Mouse (Mus musculus): ENCODE results near the gene Plbd2.
A peak's percentile ranks its signal among the peaks of the same experiment; 100 is the strongest.

The Plbd2 gene

DNA sequence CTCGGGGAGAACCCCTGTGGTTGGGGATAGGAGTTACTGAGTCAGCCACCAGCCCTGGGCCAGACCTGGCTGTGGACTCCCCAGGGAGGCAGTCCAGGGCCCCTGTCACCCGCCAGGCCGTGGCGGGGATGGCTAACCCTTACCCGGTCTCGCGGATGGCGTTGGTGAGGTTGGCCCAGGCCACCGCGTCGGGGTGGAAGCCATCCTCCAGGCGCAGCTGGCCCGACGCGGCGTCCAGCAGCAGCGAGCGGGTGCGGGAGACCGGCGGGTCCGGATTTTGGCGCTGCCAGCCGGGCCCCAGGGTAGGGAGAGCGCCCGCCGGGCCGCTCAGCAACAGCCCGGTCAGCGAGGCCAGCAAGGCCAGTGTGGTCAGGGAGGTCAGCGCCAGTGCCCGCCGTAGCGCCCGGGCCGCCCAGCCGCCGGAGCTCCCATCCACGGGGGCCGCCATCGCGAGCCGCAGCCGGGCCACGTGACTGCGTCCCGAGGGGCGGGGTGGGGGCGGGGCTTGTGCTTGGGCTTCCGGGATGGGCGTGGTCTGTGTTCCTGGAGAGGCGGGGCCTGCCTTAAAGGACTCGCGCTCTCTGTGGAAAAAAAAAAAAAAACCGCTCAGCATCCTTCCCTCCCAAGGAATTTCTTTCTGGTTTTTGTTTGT lies at the start of gene Plbd2:
Plbd2 (minus strand) TSS at position 482 of the 652 bp plus-strand sequence.
- DNase-seq (ENCODE audit: low spot score in 2 of 2), result peak in 1 of 2 experiments; percentile 81

DNA sequence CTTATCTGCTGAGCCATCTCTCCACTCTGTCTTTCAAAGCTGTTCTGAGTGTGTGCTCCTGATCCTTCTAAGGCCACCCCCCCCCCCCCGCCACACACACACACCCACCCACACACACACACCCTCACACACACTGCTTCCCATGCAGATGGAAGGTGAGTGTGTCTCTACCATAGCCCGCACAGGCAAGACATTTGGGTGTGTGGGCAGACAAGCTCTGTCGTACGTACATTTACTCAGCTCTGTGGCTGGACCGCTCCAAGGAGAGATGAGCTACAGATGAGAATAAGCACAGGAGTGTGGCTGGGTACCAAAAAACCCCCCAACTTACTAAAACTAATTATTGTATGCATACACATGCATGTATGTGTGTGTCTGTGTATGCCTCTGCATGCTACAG lies 47.2 kb upstream of the Plbd2 start:
- DNase-seq (ENCODE audit: low spot score in 2 of 2), result no peak

DNA sequence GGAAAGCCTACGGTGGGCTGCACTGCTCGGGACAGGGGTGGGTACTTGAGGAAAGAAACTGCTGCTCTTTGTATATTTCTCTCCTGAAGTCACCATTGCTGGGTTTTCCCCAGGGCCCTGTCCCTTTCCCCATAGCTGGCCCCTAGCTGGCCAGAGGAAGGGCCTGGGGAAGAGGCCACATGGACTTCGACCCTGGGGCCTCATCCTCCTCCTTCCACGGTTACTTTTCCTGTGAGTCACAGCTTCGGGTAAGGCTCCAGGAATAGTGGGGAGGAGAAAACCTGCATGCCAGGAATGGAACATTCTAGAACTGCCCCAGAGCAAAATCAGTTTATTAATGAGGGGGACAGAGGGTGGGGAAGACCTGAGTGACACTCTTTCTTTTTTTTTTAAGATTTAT lies 46.7 kb upstream of the Plbd2 start:
- DNase-seq (ENCODE audit: low spot score in 2 of 2), result no peak

DNA sequence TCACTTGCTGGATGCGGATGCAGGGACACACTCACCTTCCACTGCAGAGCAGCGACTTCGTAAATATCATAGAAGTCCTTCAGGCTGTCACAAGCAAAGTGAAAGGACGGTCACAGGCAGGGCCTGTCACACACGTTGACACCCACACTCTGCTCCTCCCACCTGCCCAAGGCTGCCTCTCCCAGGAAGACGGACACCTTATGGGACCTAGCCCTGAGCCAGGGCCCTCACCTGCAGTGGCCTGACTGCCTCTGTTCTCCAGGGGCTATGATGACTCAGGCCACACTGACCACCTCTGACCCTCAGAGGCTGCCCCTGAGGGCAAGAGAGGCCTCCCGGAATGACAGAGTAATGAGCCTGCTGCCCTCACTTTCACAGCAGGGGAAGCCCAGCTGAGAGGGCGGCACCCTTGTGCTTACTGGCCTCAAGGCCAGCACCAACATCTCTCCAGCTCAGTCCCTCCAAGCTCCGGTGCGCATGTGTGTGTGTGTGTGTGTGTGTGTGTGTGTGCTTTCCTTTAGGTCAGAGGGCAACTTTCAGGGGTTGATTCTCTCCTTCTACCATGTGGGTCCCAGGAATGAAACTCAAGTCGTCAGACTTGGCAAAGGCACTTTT lies 44.9 kb upstream of the Plbd2 start:
- no peak for DNase-seq (ENCODE audit: low spot score in 2 of 2)

DNA sequence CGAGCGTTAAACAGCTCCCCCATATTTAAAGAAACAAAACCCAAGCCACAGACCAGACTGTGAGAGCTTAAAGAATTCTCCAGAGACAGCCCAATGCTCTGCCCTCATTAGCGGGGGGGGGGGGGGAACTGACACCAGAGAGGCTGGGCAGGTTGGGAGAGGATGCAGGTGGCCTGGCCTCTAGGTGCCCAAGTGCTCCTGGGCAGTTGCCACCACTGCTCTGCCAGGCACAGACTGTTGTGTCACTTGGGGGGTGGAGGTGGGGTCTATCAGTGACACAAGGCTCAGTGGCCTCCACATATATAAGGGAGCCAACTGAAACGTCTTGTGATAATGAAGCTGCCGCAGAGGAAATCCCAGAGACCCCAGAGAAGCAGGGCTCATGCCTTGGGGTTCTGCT lies 33.2 kb upstream of the Plbd2 start:
- no peak for DNase-seq (ENCODE audit: low spot score in 2 of 2)

DNA sequence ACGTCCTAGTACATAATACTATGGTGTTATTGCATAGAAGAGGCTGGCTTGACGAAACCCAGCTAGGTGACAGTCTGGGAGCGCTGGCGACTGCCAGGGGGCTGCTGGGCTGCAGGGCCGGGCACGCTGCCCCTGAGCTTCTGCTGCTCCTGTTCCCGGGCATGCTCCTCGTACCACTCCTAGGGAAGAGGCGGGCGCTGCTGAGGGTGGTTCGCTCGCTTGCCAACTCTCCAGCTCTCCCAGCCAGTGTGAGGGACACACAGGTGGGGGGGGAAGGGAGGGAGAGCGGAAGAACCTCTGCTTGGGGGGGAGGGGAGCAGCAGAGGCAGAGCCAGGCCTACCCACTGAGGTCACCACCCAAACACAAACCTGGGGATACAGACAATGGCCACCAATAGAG lies 32.6 kb upstream of the Plbd2 start:
- DNase-seq (ENCODE audit: low spot score in 2 of 2), result no peak

DNA sequence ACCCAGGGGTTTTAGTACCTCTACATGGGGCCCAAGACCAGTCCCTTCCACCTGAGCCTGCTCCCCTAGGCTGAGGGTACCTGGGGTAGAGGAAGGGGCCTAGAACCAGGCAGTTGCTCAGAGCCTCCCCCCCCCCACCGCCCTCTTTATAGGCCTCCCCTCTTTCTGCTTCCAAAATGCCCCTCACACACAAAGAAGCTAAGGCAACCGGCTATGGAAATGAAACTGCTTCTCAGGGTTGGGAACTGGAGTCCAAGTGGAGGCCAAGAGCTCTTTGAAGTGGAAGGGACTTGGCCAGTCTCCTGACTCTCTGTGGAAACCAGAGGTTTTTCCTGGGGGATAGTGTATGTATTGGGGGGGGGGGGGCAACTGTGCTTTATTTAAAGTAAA lies 31.3 kb upstream of the Plbd2 start:
- no peak for DNase-seq (ENCODE audit: low spot score in 2 of 2)

DNA sequence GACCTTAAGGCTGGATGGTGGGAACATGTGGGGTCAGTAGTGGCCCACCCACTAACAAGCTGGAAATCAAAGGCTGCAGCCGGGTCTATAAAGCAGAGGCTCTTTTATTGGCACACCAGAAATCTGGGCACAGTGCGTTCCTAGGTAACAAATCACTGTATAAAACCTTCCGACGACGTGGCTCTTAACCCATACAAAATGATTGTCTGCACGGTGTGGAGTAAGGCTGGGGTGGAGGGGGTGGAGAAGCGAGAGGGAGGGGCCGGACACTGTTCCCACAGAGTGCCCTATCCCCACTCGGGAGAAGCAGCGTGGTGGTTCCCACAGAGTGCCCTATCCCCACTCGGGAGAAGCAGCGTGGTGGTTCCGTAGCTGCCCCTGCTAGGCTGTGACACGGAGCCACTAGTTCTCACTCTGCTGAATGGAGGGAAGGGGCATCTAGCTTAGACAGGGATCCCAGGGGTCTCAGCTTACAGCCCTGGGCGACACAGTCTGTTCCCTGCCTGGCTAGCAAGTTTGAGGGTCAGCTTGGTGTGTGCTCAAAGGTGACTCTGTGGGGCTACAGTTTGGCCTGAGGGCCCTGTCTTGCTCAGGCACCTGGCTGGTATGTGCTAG lies 30.8 kb upstream of the Plbd2 start:
- no peak for DNase-seq (ENCODE audit: low spot score in 2 of 2)

DNA sequence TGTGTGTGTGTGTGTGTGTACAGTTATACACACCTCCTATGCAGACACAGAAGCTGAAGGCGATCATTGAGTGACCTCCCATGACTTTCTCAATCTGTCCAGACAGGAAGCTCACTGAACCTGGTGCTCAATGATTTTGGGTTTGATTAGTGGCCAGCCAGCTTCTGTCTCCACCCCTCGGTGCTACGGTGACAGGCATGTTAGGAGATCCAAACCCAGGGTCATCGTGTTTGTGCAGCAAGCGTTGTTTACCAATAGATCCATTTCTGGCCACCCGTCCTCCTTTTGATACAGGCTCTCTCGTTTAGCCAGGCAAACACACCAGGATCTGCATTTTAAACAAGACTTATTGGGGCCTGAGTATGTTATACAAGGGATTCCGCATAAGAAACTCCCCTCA lies 28.2 kb upstream of the Plbd2 start:
- no peak for DNase-seq (ENCODE audit: low spot score in 2 of 2)

DNA sequence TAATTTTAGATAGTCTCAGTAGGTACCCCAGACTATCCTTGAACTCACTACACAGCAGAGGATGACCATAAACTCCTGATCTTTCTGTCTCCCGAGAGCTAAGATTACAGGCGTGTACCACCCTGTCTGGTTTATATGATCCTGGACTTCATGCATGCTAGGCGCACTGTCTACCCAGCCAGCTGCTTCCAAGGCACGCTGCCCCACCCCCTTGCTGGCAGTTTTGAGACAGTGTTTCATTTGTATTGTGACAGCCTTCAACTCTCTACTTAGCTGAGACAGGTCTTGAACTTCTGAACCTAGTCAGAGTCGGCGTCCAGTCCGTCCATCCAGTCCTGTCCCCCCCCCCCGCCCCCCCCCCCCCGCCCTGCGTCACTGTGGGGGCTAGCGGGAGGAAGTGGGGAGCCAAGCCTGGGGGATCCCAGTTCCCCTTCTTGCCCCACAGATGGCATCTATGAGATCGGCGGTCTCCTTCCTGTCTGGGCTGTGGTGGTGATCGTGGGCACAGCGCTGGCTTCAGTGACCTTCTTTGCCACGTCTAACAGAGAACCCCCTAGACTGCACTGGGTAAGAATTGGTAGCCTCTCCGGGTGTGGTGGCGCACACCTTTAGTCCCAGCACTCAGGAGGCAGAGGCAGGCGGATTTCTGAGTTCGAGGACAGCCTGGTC lies 24.0 kb upstream of the Plbd2 start:
- DNase-seq (ENCODE audit: low spot score in 2 of 2), result no peak

DNA sequence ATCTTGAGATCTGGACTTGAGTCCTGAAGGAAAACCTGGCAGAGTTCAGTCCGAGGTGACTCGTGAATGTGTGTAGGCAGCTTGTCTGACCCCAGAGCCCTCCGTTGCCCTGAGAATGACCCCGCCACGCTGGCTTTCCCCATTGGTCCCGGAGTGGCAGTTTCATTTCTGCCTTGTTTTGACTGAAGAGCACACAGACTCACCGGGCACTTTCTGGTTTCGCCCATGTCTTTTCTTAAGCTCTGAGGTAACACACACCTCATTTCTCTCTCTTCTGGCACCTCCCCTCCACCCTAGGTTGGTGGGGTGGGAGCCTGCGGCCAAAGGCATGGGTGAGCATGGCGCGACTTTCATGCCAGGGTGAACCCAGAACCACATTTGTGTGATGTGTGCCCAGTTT lies 22.9 kb upstream of the Plbd2 start:
- DNase-seq (ENCODE audit: low spot score in 2 of 2), result no peak

DNA sequence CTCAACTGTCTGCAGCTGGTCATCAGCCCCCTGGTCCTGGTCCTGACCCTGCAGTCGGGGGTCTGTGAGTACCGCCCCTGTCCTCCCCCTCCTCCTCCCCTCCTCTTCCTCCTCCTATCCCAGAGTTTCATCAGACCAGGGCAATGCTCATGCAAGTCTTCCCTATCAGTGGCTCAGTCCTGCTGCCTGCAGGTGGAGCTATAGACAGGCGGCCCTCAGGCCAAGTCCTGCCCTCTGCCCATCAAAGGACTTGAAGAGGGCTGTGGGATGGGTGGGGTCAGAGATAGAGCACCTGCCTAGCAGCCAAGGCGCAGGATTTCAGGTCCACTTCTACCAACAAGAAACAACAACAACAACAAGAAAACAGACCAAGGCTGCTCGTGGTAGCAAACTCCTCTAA lies 22.3 kb upstream of the Plbd2 start:
- no peak for DNase-seq (ENCODE audit: low spot score in 2 of 2)

DNA sequence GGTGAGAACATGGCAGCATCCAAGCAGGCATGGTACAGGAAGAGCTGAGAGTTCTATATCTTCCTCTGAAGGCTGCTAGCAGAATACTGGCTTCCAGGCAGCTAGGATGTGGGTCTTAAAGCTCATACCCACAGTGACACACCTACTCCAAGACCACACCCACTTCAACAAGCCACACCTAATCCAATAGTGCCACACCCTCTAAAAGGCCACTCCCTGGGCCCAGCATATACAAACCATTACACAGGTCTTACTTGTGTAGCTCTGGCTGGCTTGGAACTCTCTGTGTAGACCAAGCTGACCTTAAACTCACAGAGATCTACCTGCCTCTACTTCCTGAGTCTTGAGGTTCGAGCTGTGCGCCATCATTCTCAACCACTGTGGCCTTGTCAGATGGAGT lies 21.3 kb upstream of the Plbd2 start:
- no peak for DNase-seq (ENCODE audit: low spot score in 2 of 2)

DNA sequence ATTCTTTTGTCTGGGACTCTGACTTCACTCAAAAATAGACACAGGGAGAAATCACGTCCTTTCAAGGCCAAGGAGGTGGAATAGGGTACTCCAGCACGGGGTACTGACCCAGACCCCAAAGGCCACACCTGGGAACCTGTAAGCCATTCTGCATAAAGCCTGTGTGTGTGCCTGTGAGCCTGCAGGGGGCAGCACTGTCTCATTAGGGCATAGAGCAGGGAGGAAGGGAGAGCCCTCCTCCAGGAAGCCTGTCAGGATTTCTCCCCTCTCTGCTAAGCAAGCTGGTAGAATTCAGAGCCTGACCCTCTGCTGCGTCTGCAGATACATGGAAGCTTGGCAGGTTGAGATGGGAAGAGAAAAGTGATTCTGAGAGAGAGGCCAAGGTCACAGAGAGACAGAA lies 19.2 kb upstream of the Plbd2 start:
- no peak for DNase-seq (ENCODE audit: low spot score in 2 of 2)

DNA sequence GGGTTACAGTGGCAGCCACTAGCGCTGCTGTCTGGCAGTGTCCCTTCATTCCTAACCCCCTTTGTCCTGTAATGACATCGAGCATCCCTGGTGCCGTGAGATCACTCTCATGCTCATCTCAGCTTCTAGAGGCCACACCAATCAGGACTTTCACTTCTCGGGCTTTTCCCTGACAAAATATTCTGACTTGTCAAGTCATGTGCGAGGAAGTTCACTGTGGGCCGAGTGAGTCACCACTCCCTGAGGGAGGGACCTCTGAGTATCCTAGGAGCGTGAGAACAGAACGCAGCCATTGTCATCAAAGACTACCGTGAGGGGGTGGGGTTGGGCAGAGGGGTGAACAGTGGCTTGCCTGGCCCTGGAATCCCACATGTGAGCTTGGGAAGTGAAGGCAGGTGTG lies 14.1 kb upstream of the Plbd2 start:
- DNase-seq (ENCODE audit: low spot score in 2 of 2), result no peak

DNA sequence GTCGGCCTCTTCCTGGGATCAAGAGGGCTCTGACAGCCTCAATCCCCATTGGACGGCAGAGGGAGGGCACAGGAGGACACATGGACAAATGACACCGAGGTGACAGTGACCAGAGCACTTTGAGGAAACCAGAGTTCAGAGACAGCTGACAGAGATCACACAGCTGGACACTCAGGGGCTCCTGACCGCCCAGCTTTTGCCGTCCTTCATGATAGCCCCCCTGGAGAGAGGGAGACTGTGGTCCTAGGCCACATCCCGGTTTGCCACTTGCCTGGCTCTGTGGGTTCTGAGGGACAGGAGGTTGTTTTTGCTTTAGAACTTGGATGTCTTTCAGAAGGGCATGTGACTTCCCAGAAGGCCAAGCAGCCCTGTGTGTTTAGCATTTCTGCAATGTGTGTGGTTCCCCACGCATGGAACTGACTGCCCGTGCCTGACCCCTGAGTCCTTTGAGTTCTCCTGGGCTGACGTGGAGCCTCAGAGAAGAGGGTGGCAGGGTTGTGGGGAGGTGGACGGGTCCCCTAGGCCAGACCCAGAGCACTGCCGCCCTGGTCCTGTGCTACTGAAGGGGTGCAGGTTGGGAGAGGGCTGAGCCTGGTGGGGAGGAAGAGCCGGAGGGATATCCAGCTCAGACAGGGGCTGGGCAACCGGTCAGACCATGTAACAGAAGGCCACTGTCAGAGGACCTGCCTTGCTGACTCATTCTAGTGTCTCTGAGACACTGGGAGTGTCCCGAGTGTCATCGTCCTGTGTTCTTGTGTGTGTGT lies 13.0 kb upstream of the Plbd2 start:
- no peak for DNase-seq (ENCODE audit: low spot score in 2 of 2)

DNA sequence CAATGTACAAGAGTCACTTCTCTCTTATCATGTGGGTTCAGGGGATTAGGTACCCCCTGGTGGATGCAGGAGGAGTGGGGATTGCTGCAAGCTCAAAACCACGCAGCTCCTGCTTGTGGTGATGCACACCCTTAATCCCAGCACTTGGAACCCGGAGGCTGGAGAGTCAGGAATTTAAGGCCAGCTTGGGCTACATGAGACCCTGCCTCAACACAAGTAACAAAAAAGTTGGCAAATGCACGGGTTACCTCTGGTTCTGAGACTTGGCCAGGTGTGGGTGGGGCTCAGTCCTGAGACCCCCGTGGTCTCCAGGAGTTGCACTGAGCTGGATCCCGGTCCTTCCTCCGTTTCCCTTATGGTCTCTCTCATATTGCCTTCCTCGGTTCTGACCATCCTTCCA lies 12.0 kb upstream of the Plbd2 start:
- no peak for DNase-seq (ENCODE audit: low spot score in 2 of 2)

DNA sequence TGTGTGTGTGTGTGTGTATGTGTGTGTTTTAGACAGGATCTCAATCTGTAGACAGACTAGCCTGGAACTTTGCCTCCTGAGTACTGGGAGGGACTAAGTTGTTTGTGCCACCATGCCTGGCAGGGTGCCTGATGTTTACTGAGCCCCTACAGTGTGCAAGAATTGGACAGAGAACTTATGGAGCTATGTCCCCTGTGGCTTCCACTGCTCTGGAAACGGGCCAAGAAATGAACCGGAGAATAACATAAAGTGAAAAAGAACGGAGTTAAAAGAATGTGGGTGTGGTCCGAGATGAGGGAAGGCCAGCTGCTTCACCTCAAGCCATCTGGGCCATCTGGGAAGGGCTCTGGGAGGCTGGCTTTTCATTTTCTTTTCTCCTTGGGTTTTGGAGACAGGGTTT lies 11.3 kb upstream of the Plbd2 start:
- no peak for DNase-seq (ENCODE audit: low spot score in 2 of 2)

DNA sequence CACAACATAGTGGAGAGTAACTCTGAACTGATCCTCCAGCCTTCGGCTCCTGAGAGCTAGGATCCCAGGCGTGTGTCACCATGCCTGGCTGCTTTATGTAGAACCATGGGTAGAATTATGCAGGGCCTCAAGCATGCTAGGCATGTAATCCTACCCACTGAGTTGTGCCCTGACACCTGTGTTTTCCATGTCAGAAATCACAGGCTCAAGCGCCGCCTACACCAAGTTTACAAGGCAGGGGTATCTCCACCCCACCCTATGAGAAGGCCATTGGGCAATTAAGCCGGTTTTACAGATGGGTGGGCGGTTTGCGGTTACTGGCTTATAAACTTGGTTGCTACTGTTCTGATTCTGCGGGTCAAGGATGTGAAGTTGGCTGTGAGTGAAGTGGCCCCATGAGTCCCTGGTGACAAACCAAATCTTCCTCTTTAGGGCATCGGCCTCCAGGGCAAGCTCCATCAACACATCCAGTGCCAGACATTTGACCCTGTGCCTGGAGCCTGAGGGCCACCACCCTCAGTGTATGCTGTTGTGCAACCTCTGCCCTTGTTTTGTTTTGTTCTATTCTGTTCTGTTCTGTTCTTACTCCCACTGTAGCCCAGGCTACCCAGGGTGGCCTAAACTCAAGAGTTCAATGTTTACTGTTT lies 10.7 kb upstream of the Plbd2 start:
- DNase-seq (ENCODE audit: low spot score in 2 of 2), result no peak

DNA sequence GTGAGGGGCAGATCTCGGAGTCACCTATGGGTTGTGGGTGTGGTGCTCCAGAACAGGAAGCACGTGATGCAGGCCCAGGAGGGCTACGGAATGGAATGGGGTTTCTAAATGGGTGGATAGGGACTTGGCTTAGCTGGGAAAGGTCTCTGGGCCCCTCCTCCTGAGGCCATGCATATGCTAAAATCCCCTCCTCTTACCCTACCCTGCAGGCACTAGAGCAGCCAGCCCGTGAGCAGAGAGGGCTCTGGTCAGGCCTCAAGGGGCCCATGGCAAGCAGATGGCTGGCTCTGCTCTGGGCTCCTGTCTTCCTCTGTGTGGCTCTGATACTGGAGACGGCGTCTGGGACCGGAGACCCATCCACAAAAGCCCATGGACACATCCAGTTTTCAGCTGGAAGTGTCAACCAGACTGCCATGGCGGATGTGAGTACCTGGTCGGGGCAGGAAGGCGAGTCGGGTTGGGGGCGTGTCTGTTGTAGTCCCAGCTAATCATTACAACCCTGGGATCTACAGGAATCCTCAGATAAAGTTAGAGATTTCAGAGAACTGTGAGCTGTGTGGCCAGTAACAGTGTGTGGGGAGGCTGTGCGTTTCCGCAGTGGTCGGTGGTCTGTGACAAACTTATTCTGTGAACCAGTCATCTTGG lies 9.6 kb upstream of the Plbd2 start:
- DNase-seq (ENCODE audit: low spot score in 2 of 2), result no peak

DNA sequence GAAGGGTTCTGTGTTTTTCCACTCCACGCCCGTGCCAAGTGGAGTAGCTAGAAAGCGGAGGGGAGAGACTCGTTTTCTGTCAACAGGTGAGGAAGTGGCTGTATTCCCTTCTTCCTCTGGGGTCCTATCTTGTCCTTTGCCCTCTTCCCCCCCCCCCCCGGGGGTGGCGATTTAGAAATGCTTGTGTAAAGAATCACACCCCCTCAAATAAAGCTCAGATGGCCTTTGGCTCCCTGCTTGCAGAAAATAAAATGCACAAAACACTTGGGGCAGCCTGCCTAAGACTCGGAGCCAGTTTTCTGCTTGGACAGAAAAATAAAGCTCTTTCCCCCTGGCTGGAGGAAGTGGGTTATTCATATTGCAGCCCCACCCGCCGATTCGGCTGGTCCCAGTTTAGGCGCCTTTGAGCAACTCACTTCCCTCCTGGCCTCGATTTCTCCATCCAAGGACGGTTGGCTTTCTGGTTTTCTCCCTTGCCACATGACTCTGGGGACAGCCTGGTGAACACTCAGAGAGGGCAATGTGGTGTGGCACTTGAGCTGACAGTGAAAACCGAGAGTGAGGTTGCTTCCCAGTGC lies 8.3 kb upstream of the Plbd2 start:
- DNase-seq (ENCODE audit: low spot score in 2 of 2), result no peak
